In genomic region chr5:108262722-108263121, GRCm38 (mm10) we compare ENCODE assay signal across 9 mouse cellular contexts. TPM values are rescaled to one million over a fixed set of nuclear protein-coding genes. Genes with fewer than 3 reads are reported as not detected.
DNase-seq lines count a peak whose midpoint lies in the region; ATAC-seq and TF ChIP-seq lines count a peak whose summit lies in the region.
"Had no signal": no experiment of that assay in that cellular context is flagged by ENCODE, and none has a peak within 500 bp of the region (broad histone marks: within the 10 kb centered on the region; RNA-seq: fewer than 3 reads in every experiment).

No protein-coding gene starts in this region.

- peak; percentile 34 for ATAC-seq in frontal cortex, adult (ENCODE audit: low TSS enrichment)
- peak; percentile 87 for ATAC-seq in G1E (ENCODE audit: extremely low read depth, insufficient number of reproducible peaks, low FRiP score, poor library complexity, severe bottlenecking)
- no peak for ATAC-seq in granulocyte monocyte progenitor cell, adult 5-6 weeks (replicated peaks; ENCODE audit: poor library complexity, severe bottlenecking)

- no peaks in the 10 kb centered on the region for H3K36me3 ChIP-seq in G1E (replicated peaks)
- H3K36me3 ChIP-seq: heart, embryonic 13.5 days had no signal

- DNase-seq in frontal cortex, postnatal 25 days (ENCODE audit: low spot score in 2 of 2) = no peak
- DNase-seq in G1E (ENCODE audit: low spot score) (peak; percentile 32), liver (peak; percentile 56)
- peak; percentile 69 to 77 for DNase-seq in cerebellum, postnatal 14 days
- peak; percentile 79 for DNase-seq in kidney, adult 9 months
- peak; percentile 16 for DNase-seq in testis, postnatal 14 days (ENCODE audit: low spot score)

- TF ChIP-seq CTCF in G1E (IDR thresholded peaks at IDR 0.05; ENCODE audit: low read depth, low read length) = no peak

- H3K4me3 ChIP-seq in G1E (ENCODE audit: low read depth, low read length) = peak overlapping the region; percentile 54; the same call in 1 of the 2 replicates
- H3K4me3 ChIP-seq: heart, embryonic 13.5 days had no signal

- H3K4me1 ChIP-seq in G1E (ENCODE audit: insufficient read depth, low read depth, low read length) = peaks cover 20% of the 10 kb centered on the region

- H3K9me3 ChIP-seq in G1E (replicated peaks) = no peaks in the 10 kb centered on the region
- H3K9me3 ChIP-seq: heart, embryonic 13.5 days had no signal

- no peaks in the 10 kb centered on the region for H3K27me3 ChIP-seq in G1E (ENCODE audit: insufficient read depth, low read length)
- H3K27me3 ChIP-seq: heart, embryonic 13.5 days had no signal

RNA-seq across cellular contexts. Expression of gene Dr1, which starts 6.0 kb away (rescaled TPM):
- total RNA-seq in G1E (2014; fragmentation: Nextera tagmentation) (87.7 and 91.5 TPM in 2 replicates), G1E (2017) (59.1 and 66.4 TPM in 2 replicates)
- polyA plus RNA-seq in G1E (2012) = 29.9 and 42.5 TPM in 2 replicates
- 61.9 and 64.0 TPM in 2 replicates for total RNA-seq in granulocyte monocyte progenitor cell, adult 5-6 weeks (2014; fragmentation: Nextera tagmentation)
- 62.9 and 71.9 TPM in 2 replicates for total RNA-seq in granulocyte monocyte progenitor cell, adult 5-6 weeks (2017)

RNA-seq across cellular contexts. Expression of gene Pigg, which starts 49.7 kb away (rescaled TPM):
- 6.1 and 11.7 TPM in 2 replicates for total RNA-seq in G1E (2014; fragmentation: Nextera tagmentation)
- 11.3 and 11.4 TPM in 2 replicates for total RNA-seq in G1E (2017)
- polyA plus RNA-seq in G1E (2012) = 1.3 and 2.0 TPM in 2 replicates
- 5.6 and 7.7 TPM in 2 replicates for total RNA-seq in granulocyte monocyte progenitor cell, adult 5-6 weeks (2014; fragmentation: Nextera tagmentation)
- total RNA-seq in granulocyte monocyte progenitor cell, adult 5-6 weeks (2017) = 5.5 and 6.1 TPM in 2 replicates

Comparison
In these comparisons a context has a peak if more than half of its experiments do, and no peak if none do; other contexts are left out.
1. DNase-seq: peak in G1E (single experiment), cerebellum, postnatal 14 days (2 of 2), kidney, adult 9 months (single experiment), liver (single experiment) and testis, postnatal 14 days (single experiment); none in frontal cortex, postnatal 25 days (0 of 2).